Mouse (Mus musculus) hindbrain, embryonic 16.5 days (tissue): Measurements from ENCODE around the gene Mapk13. TPM values are rescaled to one million over a fixed set of nuclear protein-coding genes. Genes with fewer than 3 reads are reported as not detected.

ENCODE experiments used
- ATAC-seq: fragments of 200-750 bp; cut with Nextera tagmentation; 2 replicates; pipeline ENCODE4 v1.8.0; 2017; ENCODE audit warnings: moderate TSS enrichment, moderate library complexity
- H3K27ac ChIP-seq: fragments of 300-500 bp; sonication (generic); 2 replicates; pipeline ENCODE4 v1.5.1; 2014; ENCODE audit warnings: low read depth, mild to moderate bottlenecking, control low read depth, low read length, moderate library complexity
- H3K27me3 ChIP-seq: fragments of 300-500 bp; sonication (generic); replicated peaks from 2 replicates; pipeline ENCODE4 v1.6.1; 2014; ENCODE audit warnings: low read length; ENCODE audit not compliant: control insufficient read depth, insufficient read depth
- H3K36me3 ChIP-seq: fragments of 300-500 bp; sonication (generic); 2 replicates; pipeline ENCODE4 v1.6.1; 2014; ENCODE audit warnings: mild to moderate bottlenecking, low read length, moderate library complexity, mixed read lengths; ENCODE audit not compliant: control insufficient read depth, insufficient read depth
- H3K4me1 ChIP-seq: fragments of 300-500 bp; sonication (generic); 2 replicates; pipeline ENCODE4 v1.6.1; 2014; ENCODE audit warnings: low read depth, low read length; ENCODE audit not compliant: control insufficient read depth, insufficient read depth
- H3K4me2 ChIP-seq: fragments of 300-500 bp; sonication (generic); 2 replicates; pipeline ENCODE4 v1.6.1; 2014; ENCODE audit warnings: mild to moderate bottlenecking, low read length, control low read depth, moderate library complexity
- H3K4me3 ChIP-seq: fragments of 300-500 bp; sonication (generic); 2 replicates; pipeline ENCODE4 v1.5.1; 2014; ENCODE audit warnings: mild to moderate bottlenecking, low read length, control low read depth, moderate library complexity
- H3K9ac ChIP-seq: fragments of 300-500 bp; sonication (generic); 2 replicates; pipeline ENCODE4 v1.6.1; 2014; ENCODE audit warnings: low read depth, mild to moderate bottlenecking, control low read depth, low read length, moderate library complexity
- H3K9me3 ChIP-seq: fragments of 300-500 bp; sonication (generic); 2 replicates; pipeline ENCODE4 v1.6.1; 2014; ENCODE audit warnings: mild to moderate bottlenecking, low read length, moderate library complexity; ENCODE audit not compliant: control insufficient read depth
- WGBS: fragments of 180-500 bp; shearing (Covaris S2); extraction: QIAGEN DNeasy Blood & Tissue Kit; methylation state at CpG from one replicate; pipeline ENCODE4 v1.1.7; 2014; 5-methylcytosine and 5-hydroxymethylcytosine counted together
- polyA plus RNA-seq: library from polyadenylated mRNA; unstranded; fragments of >200 nt; fragmentation: Nextera tagmentation; extraction: Ambion mirVana; gene quantifications from 2 replicates; pipeline ENCODE4 v1.2.1, GENCODE M21; 2015

Mapk13 gene
- polyA plus RNA-seq, 1 experiment from 2014 or later = 2.0 TPM

DNA sequence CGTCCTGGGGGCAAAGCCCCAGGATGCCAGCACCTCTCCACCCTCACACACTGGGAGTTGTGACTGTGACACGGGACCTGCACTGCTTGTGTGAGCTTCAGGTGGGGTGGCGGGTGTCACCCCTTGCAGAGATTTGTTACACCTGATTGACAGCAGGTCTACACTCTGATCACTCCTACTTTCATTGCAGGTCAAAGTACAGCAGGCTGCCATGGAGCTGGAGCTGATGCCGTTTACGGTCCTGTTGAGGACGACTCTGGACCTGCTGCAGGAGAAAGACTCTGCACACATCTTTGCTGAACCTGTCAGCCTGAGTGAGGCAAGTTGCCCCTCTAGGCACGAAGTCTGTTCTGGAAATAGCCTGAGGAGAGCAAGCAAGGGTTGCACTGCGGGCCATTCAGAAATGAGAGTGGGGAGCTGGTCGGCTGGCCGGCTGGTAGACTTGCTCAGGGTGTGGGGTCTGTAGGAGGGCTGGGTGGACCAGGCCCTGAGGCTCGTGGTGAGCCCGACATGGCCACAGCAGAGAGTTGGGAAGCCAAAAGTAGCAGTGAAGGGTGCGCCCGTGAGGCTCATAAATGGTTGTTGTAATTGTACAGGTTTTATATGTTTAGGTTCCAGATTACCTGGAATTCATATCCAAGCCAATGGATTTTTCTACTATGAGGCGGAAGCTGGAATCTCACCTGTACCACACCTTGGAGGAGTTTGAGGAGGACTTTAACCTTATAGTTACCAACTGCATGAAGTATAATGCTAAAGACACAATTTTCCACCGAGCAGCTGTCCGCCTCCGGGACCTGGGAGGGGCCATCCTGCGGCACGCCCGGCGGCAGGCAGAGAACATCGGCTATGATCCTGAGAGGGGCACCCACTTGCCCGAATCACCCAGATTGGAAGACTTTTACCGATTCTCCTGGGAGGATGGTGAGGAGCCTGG lies 48.0 kb downstream of the Mapk13 start:
- Histone ChIP-seq H3K27ac (no peak overlapping the region), H3K4me2 (no peak overlapping the region), H3K27me3 (no peaks in the 10 kb centered on the region), H3K9me3 (no peaks in the 10 kb centered on the region), H3K4me1 (no peaks in the 10 kb centered on the region), H3K9ac (no peak overlapping the region), H3K4me3 (no peak overlapping the region), H3K36me3 (peaks cover 59% of the 10 kb centered on the region)
- no peak for ATAC-seq
- WGBS = 96% methylated on average over 25 of the region's 25 CpGs

DNA sequence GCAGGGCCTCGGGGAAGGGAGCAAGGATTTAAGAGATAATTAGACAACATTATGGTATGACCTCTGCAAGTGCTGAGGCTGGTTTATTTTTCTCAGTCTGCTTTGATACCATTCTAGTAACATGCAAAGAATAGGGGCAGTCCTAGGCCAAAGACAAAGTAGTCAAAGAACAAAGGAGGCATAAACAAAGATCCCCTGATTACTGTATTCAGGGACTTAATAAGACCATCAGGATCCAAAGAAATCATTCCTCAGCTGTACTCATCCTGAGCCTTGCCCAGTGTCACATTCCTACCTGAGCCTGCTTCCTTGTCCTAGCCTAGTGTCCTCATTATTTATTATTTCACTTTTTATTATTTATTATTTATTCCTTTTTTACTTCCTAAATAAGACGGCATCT lies 51.1 kb downstream of the Mapk13 start:
- no peak overlapping the region for H3K27ac ChIP-seq
- H3K36me3 ChIP-seq = peaks cover 50% of the 10 kb centered on the region

DNA sequence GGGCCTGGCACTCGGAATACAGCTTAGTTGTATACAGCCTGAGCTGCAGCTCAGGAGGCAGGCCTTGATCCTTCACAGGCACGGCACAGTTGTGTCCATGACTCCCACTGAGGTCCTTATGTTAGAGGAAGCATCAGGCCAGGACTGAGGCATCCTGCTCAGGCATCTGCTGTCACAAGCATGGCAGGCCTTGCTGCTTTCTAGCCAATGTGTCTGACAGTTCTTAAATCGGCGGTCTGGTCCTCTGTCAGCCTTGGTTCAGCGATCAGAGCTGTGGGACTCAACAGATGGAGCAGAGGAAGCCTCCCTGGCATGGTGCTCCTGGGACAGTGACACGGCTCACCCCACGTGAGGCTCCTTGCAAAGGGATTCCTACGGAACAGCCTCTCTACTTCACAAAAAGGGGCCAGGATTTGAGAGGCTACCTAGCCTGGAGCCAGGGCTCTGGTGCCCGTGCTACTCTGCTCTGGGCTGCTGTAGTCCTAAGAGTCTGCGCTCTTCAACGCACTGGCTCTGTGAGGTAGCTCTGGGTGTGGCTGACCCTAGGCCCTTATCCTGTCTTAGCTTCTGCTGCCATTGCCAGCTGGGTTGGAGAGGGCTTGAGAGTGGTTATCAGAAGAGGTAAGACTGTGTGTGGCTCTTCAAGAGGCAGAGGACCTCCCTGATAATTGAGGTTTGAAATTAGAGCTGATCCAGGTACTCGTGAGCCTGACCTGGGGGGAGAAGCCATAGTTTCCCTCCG lies 54.1 kb downstream of the Mapk13 start:
- Histone ChIP-seq H3K27me3 (no peaks in the 10 kb centered on the region), H3K27ac (peak overlapping the region; percentile 49; the same call in 1 of the 2 replicates), H3K4me1 (no peaks in the 10 kb centered on the region), H3K4me2 (no peak overlapping the region), H3K9ac (no peak overlapping the region), H3K36me3 (peaks cover 34% of the 10 kb centered on the region), H3K9me3 (no peaks in the 10 kb centered on the region), H3K4me3 (no peak overlapping the region)
- ATAC-seq = peak; percentile 40; the same call in 1 of the 2 replicates
- 87% methylated on average over 13 of the region's 13 CpGs for WGBS

More for the DNA sequence above, 51.1 kb downstream of the Mapk13 start:
- H3K9ac ChIP-seq = no peak overlapping the region
- no peak overlapping the region for H3K4me2 ChIP-seq
- H3K4me3 ChIP-seq = no peak overlapping the region
- ATAC-seq = no peak
- WGBS = 80% methylated on average over 2 of the region's 2 CpGs
- no peaks in the 10 kb centered on the region for H3K9me3 ChIP-seq
- no peaks in the 10 kb centered on the region for H3K27me3 ChIP-seq
- no peaks in the 10 kb centered on the region for H3K4me1 ChIP-seq

DNA sequence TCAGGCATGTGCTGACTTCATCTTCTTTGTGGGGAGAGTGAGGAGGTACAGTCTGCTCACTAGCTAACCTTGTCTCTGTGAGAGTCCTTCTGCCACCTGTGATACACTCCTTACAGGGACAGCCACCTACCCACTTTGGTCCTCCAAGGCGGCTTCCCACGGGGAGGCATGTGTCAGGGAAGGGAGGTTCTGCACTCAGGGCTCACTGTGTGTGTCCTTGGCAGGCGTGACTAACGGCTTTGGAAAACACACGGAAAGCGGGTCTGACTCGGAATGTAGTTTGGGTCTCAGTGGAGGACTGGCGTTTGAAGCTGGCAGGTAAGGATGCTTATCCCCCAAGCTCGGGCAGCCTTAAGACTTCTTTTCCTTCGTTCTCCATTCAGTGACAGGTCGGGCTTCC lies 54.7 kb downstream of the Mapk13 start:
- Histone ChIP-seq H3K4me3 (no peak overlapping the region), H3K4me2 (no peak overlapping the region), H3K36me3 (peaks cover 28% of the 10 kb centered on the region), H3K27me3 (no peaks in the 10 kb centered on the region), H3K4me1 (no peaks in the 10 kb centered on the region), H3K9me3 (no peaks in the 10 kb centered on the region), H3K27ac (no peak overlapping the region), H3K9ac (no peak overlapping the region)
- ATAC-seq = no peak
- 79% methylated on average over 11 of the region's 11 CpGs for WGBS

DNA sequence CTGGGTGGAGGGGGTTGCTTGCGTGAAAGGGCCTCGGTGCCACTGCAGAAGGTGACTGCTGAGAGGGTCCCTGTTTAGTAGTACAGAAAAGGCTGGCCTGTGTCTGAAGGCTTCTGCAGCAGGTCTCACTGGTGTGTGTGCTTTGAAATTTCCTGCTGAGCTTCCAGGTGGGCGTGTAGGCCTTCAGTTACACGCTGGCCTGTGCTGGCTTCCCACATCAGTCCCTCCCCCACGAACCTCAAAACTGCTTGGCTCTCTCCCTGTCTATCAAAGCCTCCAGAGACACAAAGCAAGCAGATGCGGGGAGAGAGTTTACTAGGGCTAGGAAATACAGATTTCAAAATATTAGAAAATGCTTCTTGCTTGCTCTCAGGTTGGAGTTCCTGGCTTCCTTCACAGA lies 55.8 kb downstream of the Mapk13 start:
- no peak overlapping the region for H3K4me2 ChIP-seq
- H3K9me3 ChIP-seq = no peaks in the 10 kb centered on the region
- ATAC-seq = no peak
- WGBS = 75% methylated on average over 6 of the region's 6 CpGs
- H3K27ac ChIP-seq = no peak overlapping the region
- no peak overlapping the region for H3K9ac ChIP-seq
- no peak overlapping the region for H3K4me3 ChIP-seq
- no peaks in the 10 kb centered on the region for H3K4me1 ChIP-seq
- H3K36me3 ChIP-seq = peaks cover 20% of the 10 kb centered on the region
- no peaks in the 10 kb centered on the region for H3K27me3 ChIP-seq

DNA sequence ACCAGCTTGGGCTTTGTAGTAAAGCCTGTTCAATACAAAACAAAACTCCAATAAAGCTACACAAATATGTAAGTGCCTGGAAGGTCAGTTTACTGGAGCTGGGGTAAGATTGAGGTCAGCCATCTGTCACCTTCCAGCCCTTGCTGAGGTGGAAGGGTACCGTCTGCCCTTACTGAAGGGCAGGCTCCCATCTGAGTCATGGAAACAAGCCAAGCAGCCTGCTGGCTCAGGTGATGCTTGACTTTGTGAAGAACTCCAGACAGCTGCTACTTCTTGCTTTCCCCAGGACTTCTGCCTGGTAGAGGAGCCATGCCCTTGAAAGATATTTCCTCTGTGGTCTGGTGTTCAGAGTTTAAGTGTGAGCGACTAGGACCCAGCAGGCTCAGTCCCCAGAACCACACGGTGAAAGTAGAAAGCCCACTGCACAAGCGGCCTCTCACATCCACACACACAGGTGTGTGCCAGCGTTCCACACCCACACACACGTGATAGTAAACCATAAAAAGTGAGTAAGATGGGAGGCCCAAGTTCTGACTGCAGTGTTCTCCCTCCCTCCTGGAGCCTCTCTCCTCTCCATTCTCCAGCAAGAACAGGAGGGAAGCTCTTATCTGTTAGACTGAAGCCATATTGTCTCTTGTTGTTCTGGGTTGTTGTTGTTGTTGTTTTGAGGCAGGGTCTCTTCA lies 56.4 kb downstream of the Mapk13 start:
- H3K4me2 ChIP-seq = no peak overlapping the region
- ATAC-seq = no peak
- no peaks in the 10 kb centered on the region for H3K9me3 ChIP-seq
- H3K27me3 ChIP-seq = no peaks in the 10 kb centered on the region
- H3K4me3 ChIP-seq = no peak overlapping the region
- H3K9ac ChIP-seq = no peak overlapping the region
- H3K36me3 ChIP-seq = peaks cover 17% of the 10 kb centered on the region
- H3K4me1 ChIP-seq = no peaks in the 10 kb centered on the region
- 87% methylated on average over 6 of the region's 6 CpGs for WGBS
- H3K27ac ChIP-seq = no peak overlapping the region

DNA sequence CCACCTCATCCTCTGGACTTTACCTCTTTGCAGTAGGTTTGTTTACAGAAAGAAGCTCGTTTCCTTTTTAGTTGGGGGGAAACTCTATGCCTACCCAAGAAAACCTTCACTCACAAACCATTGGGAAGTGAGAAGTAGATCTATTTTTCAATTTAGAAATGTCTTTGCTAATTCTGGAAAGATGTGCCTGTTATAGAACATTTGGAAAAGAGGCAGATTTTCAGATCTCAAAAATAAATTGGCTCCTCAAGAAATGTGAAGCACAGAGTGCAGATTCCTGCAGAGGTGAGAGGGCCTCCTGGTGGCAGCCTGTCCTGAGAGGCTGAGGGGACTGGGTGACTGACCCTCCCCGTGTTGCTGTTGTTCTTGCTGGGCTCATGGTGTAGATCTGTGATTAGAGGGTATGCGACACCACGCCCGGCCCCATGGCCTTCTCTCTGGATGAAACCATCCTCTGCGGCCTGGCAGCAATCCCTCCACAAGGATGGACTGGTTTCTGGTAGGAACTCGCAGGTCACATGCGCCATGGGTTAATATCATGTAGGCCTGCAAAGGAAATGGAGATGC lies 58.7 kb downstream of the Mapk13 start:
- Histone ChIP-seq H3K9ac (no peak overlapping the region), H3K9me3 (no peaks in the 10 kb centered on the region), H3K36me3 (peaks cover 8% of the 10 kb centered on the region), H3K4me1 (no peaks in the 10 kb centered on the region), H3K27me3 (no peaks in the 10 kb centered on the region), H3K4me3 (no peak overlapping the region), H3K27ac (no peak overlapping the region), H3K4me2 (no peak overlapping the region)
- 95% methylated on average over 8 of the region's 8 CpGs for WGBS
- ATAC-seq = no peak

DNA sequence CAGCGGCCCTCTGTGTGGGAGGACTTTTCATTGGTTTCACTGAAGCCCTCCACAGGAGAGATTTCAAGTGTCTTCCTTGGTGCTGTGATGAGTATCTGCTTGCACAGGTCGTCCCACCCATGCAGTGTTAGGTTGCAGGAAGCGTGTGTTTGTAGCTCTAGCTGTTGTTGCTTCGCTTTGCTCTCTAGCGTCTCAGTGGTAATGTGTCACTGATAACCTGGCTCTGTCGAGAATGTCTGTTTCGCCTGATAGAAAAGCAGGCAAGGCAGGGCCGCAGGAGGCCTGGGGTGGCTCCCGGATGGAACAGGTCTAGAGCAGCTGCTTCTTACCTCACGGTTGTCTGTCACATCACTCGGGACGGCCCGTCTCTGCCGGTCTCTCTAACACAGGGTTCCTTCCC lies 60.0 kb downstream of the Mapk13 start:
- Histone ChIP-seq H3K9ac (no peak overlapping the region), H3K9me3 (no peaks in the 10 kb centered on the region), H3K4me3 (no peak overlapping the region), H3K27me3 (no peaks in the 10 kb centered on the region), H3K4me2 (no peak overlapping the region), H3K36me3 (peaks cover 4% of the 10 kb centered on the region; the same call in 1 of the 2 replicates), H3K27ac (no peak overlapping the region), H3K4me1 (no peaks in the 10 kb centered on the region)
- 88% methylated on average over 14 of the region's 14 CpGs for WGBS
- ATAC-seq = no peak
